Mouse (Mus musculus): ENCODE data around the gene Nab2. TPM values are rescaled to one million over a fixed set of nuclear protein-coding genes. Genes with fewer than 3 reads are reported as not detected.

The Nab2 gene
- total and polyA plus RNA-seq, 3 experiments: 29.1 to 37.1 TPM; not detected in 1

DNA sequence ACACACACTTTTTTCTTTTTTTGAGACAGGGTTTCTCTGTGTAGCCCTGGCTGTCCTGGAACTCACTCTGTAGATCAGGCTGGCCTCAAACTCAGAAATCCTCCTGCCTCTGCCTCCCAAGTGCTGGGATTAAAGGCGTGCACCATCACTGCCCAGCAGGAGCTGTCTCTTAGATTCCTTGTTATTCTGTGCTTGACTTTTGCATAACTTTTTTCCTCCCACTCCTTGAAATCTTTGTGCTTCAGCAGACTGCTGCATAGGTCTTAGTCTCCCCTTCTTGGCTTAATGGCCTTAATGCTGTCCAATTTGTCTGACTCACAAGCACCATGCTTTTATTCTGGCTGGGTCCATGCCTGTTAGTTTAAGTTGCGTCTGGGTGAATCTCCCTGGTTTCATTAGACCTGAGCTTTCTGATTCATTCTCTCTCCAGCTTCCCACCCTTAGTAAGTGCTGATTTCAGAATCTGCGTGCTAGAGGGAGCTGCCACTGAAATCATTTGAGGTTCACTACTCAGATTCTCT is 40.5 kb upstream of the Nab2 start:
- H3K4me1 ChIP-seq (ENCODE audit: control insufficient read depth in 1 of 2, insufficient read depth in 2 of 2, low read length in 2 of 2): peaks cover 0 to 7% of the 10 kb centered on the region in 2 experiments; a peak in 3 of 4 replicates
- H3K27ac ChIP-seq (ENCODE audit: control insufficient read depth, low read depth, low read length): no peak overlapping the region
- H3K36me3 ChIP-seq (ENCODE audit: control insufficient read depth in 1 of 2, insufficient read depth in 2 of 2, low read length in 2 of 2): no peaks in the 10 kb centered on the region
- TF ChIP-seq NRF1 (IDR thresholded peaks at IDR 0.05; ENCODE audit: insufficient read depth, low read depth, low read length, poor library complexity, severe bottlenecking): no peak
- no peak for TF ChIP-seq USF2 (IDR thresholded peaks at IDR 0.05; ENCODE audit: borderline replicate concordance in 1 of 2, insufficient read depth in 1 of 2, low read depth in 1 of 2, low read length in 2 of 2)
- no peak for TF ChIP-seq TBP (IDR thresholded peaks at IDR 0.05; ENCODE audit: low read depth, low read length)
- TF ChIP-seq ZNF384 (IDR thresholded peaks at IDR 0.05; ENCODE audit: low read depth, low read length): no peak
- TF ChIP-seq BHLHE40 (IDR thresholded peaks at IDR 0.05; ENCODE audit: borderline replicate concordance, low read depth, low read length): no peak
- no peak for TF ChIP-seq ETS1 (IDR thresholded peaks at IDR 0.05; ENCODE audit: low read depth, low read length)
- no peak for TF ChIP-seq CHD1 (IDR thresholded peaks at IDR 0.05; ENCODE audit: low read depth, low read length)
- no peak for TF ChIP-seq MAFK (IDR thresholded peaks at IDR 0.05; ENCODE audit: borderline replicate concordance, low read depth, low read length)
- TF ChIP-seq TAL1 (IDR thresholded peaks at IDR 0.05; ENCODE audit: low read length): no peak
- no peak for TF ChIP-seq GATA1 (IDR thresholded peaks at IDR 0.05; ENCODE audit: low read depth, low read length)
- no peak for TF ChIP-seq RCOR1 (IDR thresholded peaks at IDR 0.05; ENCODE audit: low read depth, low read length)
- no peak for TF ChIP-seq ZC3H11A (IDR thresholded peaks at IDR 0.05; ENCODE audit: low read depth, low read length)
- TF ChIP-seq CTCF (IDR thresholded peaks at IDR 0.05 in 2 of 3, conservative IDR thresholded peaks at IDR 0.05 in 1 of 3; ENCODE audit: control insufficient read depth in 1 of 3, insufficient read depth in 1 of 3, low read depth in 2 of 3, low read length in 3 of 3, poor library complexity in 1 of 3, severe bottlenecking in 1 of 3): no peak
- TF ChIP-seq MEF2A (IDR thresholded peaks at IDR 0.05; ENCODE audit: extremely low read depth, insufficient replicate concordance, low read depth, low read length, poor library complexity, severe bottlenecking): no peak
- TF ChIP-seq MAZ (IDR thresholded peaks at IDR 0.05; ENCODE audit: low read depth, low read length): no peak
- no peak for TF ChIP-seq USF1 (IDR thresholded peaks at IDR 0.05; ENCODE audit: low read depth, low read length)
- TF ChIP-seq POLR2AphosphoS5 (IDR thresholded peaks at IDR 0.05; ENCODE audit: borderline replicate concordance, low read depth, low read length): no peak
- no peak for TF ChIP-seq NELFE (IDR thresholded peaks at IDR 0.05; ENCODE audit: low read depth, low read length)
- H3K4me3 ChIP-seq (ENCODE audit: control insufficient read depth in 1 of 2, insufficient read depth in 1 of 2, low read depth in 2 of 2, low read length in 2 of 2): no peak overlapping the region
- no peak overlapping the region for H3K9ac ChIP-seq (ENCODE audit: control insufficient read depth, low read depth, low read length, poor library complexity, severe bottlenecking)
- no peak for DNase-seq (ENCODE audit: low read depth, low spot score)
- no peaks in the 10 kb centered on the region for H3K9me3 ChIP-seq (replicated peaks; ENCODE audit: insufficient read depth, low read length)
- H3K79me2 ChIP-seq (ENCODE audit: control insufficient read depth, insufficient read depth, low read length, poor library complexity): no peaks in the 10 kb centered on the region
- H3K27me3 ChIP-seq (ENCODE audit: control insufficient read depth in 1 of 2, insufficient read depth in 2 of 2, low read length in 2 of 2): no peaks in the 10 kb centered on the region

DNA sequence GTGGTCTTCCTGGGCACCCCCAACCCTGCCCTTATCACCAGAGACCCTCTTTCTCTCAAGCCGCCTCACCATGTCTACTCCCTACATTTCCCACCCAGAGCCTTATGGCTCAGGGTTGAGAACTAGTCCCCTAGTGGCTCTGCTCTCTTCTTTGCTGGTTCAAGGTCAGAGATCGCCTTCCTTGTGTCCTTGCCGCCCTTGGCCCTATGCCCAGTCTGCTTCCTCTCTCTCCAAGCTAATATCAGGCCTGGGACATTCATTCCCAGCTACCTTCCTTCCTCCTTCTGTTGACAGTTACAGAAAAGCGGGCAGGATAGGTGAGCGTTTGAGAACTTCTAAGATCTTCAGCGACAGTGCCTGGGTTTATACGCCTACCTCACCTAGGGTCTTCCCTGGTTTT is 39.4 kb upstream of the Nab2 start:
- no peaks in the 10 kb centered on the region for H3K36me3 ChIP-seq (ENCODE audit: control insufficient read depth in 1 of 2, insufficient read depth in 2 of 2, low read length in 2 of 2)
- no peaks in the 10 kb centered on the region for H3K79me2 ChIP-seq (ENCODE audit: control insufficient read depth, insufficient read depth, low read length, poor library complexity)
- TF ChIP-seq KAT2A (conservative IDR thresholded peaks at IDR 0.05; ENCODE audit: low read depth, low read length) (no peak), POLR2A (IDR thresholded peaks at IDR 0.05; ENCODE audit: control insufficient read depth in 1 of 2, insufficient read depth in 1 of 2, low read depth in 1 of 2, low read length in 2 of 2, poor library complexity in 1 of 2) (no peak), TBP (IDR thresholded peaks at IDR 0.05; ENCODE audit: low read depth, low read length) (no peak), MEF2A (IDR thresholded peaks at IDR 0.05; ENCODE audit: extremely low read depth, insufficient replicate concordance, low read depth, low read length, poor library complexity, severe bottlenecking) (no peak), ZMIZ1 (IDR thresholded peaks at IDR 0.05; ENCODE audit: low read depth, low read length) (no peak), MYB (IDR thresholded peaks at IDR 0.05; ENCODE audit: low read depth, low read length) (no peak), GABPA (IDR thresholded peaks at IDR 0.05; ENCODE audit: low read depth, low read length) (no peak), RCOR1 (IDR thresholded peaks at IDR 0.05; ENCODE audit: low read depth, low read length) (no peak), CTCF (IDR thresholded peaks at IDR 0.05 in 2 of 3, conservative IDR thresholded peaks at IDR 0.05 in 1 of 3; ENCODE audit: control insufficient read depth in 1 of 3, insufficient read depth in 1 of 3, low read depth in 2 of 3, low read length in 3 of 3, poor library complexity in 1 of 3, severe bottlenecking in 1 of 3) (no peak), USF2 (IDR thresholded peaks at IDR 0.05; ENCODE audit: borderline replicate concordance in 1 of 2, insufficient read depth in 1 of 2, low read depth in 1 of 2, low read length in 2 of 2) (no peak), SMC3 (IDR thresholded peaks at IDR 0.05; ENCODE audit: low read depth, low read length) (no peak), RAD21 (IDR thresholded peaks at IDR 0.05; ENCODE audit: low read depth, low read length) (no peak), NELFE (IDR thresholded peaks at IDR 0.05; ENCODE audit: low read depth, low read length) (no peak), TAL1 (IDR thresholded peaks at IDR 0.05; ENCODE audit: low read length) (no peak), ETS1 (IDR thresholded peaks at IDR 0.05; ENCODE audit: low read depth, low read length) (no peak), ZNF384 (IDR thresholded peaks at IDR 0.05; ENCODE audit: low read depth, low read length) (no peak), ELF1 (IDR thresholded peaks at IDR 0.05; ENCODE audit: low read depth, low read length) (no peak)
- H3K27ac ChIP-seq (ENCODE audit: control insufficient read depth, low read depth, low read length): no peak overlapping the region
- H3K4me1 ChIP-seq (ENCODE audit: control insufficient read depth in 1 of 2, insufficient read depth in 2 of 2, low read length in 2 of 2): peaks cover 0 to 7% of the 10 kb centered on the region in 2 experiments; a peak in 3 of 4 replicates
- H3K9ac ChIP-seq (ENCODE audit: control insufficient read depth, low read depth, low read length, poor library complexity, severe bottlenecking): no peak overlapping the region
- no peak overlapping the region for H3K4me3 ChIP-seq (ENCODE audit: control insufficient read depth in 1 of 2, insufficient read depth in 1 of 2, low read depth in 2 of 2, low read length in 2 of 2)
- H3K9me3 ChIP-seq (replicated peaks; ENCODE audit: insufficient read depth, low read length): no peaks in the 10 kb centered on the region
- H3K27me3 ChIP-seq (ENCODE audit: control insufficient read depth in 1 of 2, insufficient read depth in 2 of 2, low read length in 2 of 2): no peaks in the 10 kb centered on the region
- DNase-seq (ENCODE audit: low read depth, low spot score): no peak
